Mouse (Mus musculus): ENCODE data around the gene Gbgt1. TPM values are rescaled to one million over a fixed set of nuclear protein-coding genes. Genes with fewer than 3 reads are reported as not detected.

Gene Gbgt1
- polyA plus RNA-seq (2015; fragmentation: Nextera tagmentation; extraction: Ambion mirVana): 3.7 and 4.0 TPM in 2 replicates

- peak within 1 kb of the TSS; percentile 20 for H3K4me2 ChIP-seq (replicated peaks)
- H3K4me3 ChIP-seq (replicated peaks): no peak within 1 kb of the TSS
- H3K36me3 ChIP-seq: no peaks in the 10 kb centered on the region
- 65% methylated on average over 5 of the region's 5 CpGs for WGBS
- peak within 1 kb of the TSS; percentile 75 for H3K27ac ChIP-seq
- H3K9me3 ChIP-seq: no peaks in the 10 kb centered on the region
- no peak within 1 kb of the TSS for H3K9ac ChIP-seq
- peak; percentile 47; the same call in 1 of the 2 replicates for ATAC-seq
- peaks cover 18% of the 10 kb centered on the region; the same call in 1 of the 2 replicates for H3K4me1 ChIP-seq (replicated peaks)
- no peaks in the 10 kb centered on the region for H3K27me3 ChIP-seq (replicated peaks)
Measured at GRCm38 (mm10) chr2:28496671-28497070, at the start of gene Gbgt1. Gbgt1 (plus strand) TSS chr2:28496891.

GRCm38 (mm10) chr2:28447315-28447670 lies 49.4 kb upstream of the Gbgt1 start:
- H3K4me1 ChIP-seq (replicated peaks): peaks cover 15% of the 10 kb centered on the region; the same call in 1 of the 2 replicates
- H3K36me3 ChIP-seq: no peaks in the 10 kb centered on the region
- peak overlapping the region; percentile 73 for H3K4me3 ChIP-seq (replicated peaks)
- no peaks in the 10 kb centered on the region for H3K9me3 ChIP-seq
- peak overlapping the region; percentile 63 for H3K27ac ChIP-seq
- peak overlapping the region; percentile 98 for H3K4me2 ChIP-seq (replicated peaks)
- H3K27me3 ChIP-seq (replicated peaks): no peaks in the 10 kb centered on the region
- peak; percentile 55 for ATAC-seq
- H3K9ac ChIP-seq: peak overlapping the region; percentile 72
- WGBS: 6% methylated on average over 11 of the region's 11 CpGs

- Histone ChIP-seq H3K4me2 (replicated peaks) (no peak overlapping the region), H3K4me3 (replicated peaks) (no peak overlapping the region), H3K9me3 (no peaks in the 10 kb centered on the region), H3K9ac (no peak overlapping the region), H3K36me3 (no peaks in the 10 kb centered on the region), H3K27me3 (replicated peaks) (no peaks in the 10 kb centered on the region), H3K4me1 (replicated peaks) (peaks cover 11% of the 10 kb centered on the region; the same call in 1 of the 2 replicates), H3K27ac (no peak overlapping the region)
- ATAC-seq: no peak
- WGBS: 91% methylated on average over 11 of the region's 11 CpGs
Measured at GRCm38 (mm10) chr2:28451663-28452062, 45.0 kb upstream of the Gbgt1 start.

GRCm38 (mm10) chr2:28453539-28453938 lies 43.2 kb upstream of the Gbgt1 start:
- Histone ChIP-seq H3K27me3 (replicated peaks) (no peaks in the 10 kb centered on the region), H3K4me3 (replicated peaks) (no peak overlapping the region), H3K9me3 (no peaks in the 10 kb centered on the region), H3K4me1 (replicated peaks) (no peaks in the 10 kb centered on the region), H3K4me2 (replicated peaks) (no peak overlapping the region), H3K36me3 (no peaks in the 10 kb centered on the region), H3K27ac (no peak overlapping the region), H3K9ac (no peak overlapping the region)
- 90% methylated on average over 6 of the region's 6 CpGs for WGBS
- ATAC-seq: no peak

- no peak overlapping the region for H3K27ac ChIP-seq
- H3K4me3 ChIP-seq (replicated peaks): no peak overlapping the region
- no peaks in the 10 kb centered on the region for H3K36me3 ChIP-seq
- H3K27me3 ChIP-seq (replicated peaks): no peaks in the 10 kb centered on the region
- H3K9me3 ChIP-seq: no peaks in the 10 kb centered on the region
- ATAC-seq: no peak
- WGBS: 68% methylated on average over 1 of the region's 1 CpGs
- no peak overlapping the region for H3K4me2 ChIP-seq (replicated peaks)
- H3K9ac ChIP-seq: no peak overlapping the region
- H3K4me1 ChIP-seq (replicated peaks): no peaks in the 10 kb centered on the region
Measured at GRCm38 (mm10) chr2:28456616-28457015, 40.1 kb upstream of the Gbgt1 start.

- WGBS: 54% methylated on average over 3 of the region's 3 CpGs
- peaks cover 14% of the 10 kb centered on the region for H3K4me1 ChIP-seq (replicated peaks)
- H3K9ac ChIP-seq: no peak overlapping the region
- H3K9me3 ChIP-seq: no peaks in the 10 kb centered on the region
- no peaks in the 10 kb centered on the region for H3K27me3 ChIP-seq (replicated peaks)
- ATAC-seq: no peak
- no peak overlapping the region for H3K4me3 ChIP-seq (replicated peaks)
- no peak overlapping the region for H3K27ac ChIP-seq
- no peak overlapping the region for H3K4me2 ChIP-seq (replicated peaks)
- H3K36me3 ChIP-seq: peaks cover 2% of the 10 kb centered on the region
Measured at GRCm38 (mm10) chr2:28463919-28464318, 32.8 kb upstream of the Gbgt1 start.

- H3K4me3 ChIP-seq (replicated peaks): no peak overlapping the region
- no peak overlapping the region for H3K9ac ChIP-seq
- H3K27me3 ChIP-seq (replicated peaks): no peaks in the 10 kb centered on the region
- peaks cover 18% of the 10 kb centered on the region for H3K4me1 ChIP-seq (replicated peaks)
- no peak overlapping the region for H3K27ac ChIP-seq
- 81% methylated on average over 9 of the region's 9 CpGs for WGBS
- peaks cover 12% of the 10 kb centered on the region for H3K36me3 ChIP-seq
- no peak overlapping the region for H3K4me2 ChIP-seq (replicated peaks)
- H3K9me3 ChIP-seq: no peaks in the 10 kb centered on the region
- no peak for ATAC-seq
Measured at GRCm38 (mm10) chr2:28464919-28465318, 31.8 kb upstream of the Gbgt1 start.

- Histone ChIP-seq H3K9me3 (no peaks in the 10 kb centered on the region), H3K9ac (peak within 1 kb of the TSS; percentile 26; the same call in 1 of the 2 replicates), H3K27me3 (replicated peaks) (no peaks in the 10 kb centered on the region), H3K4me2 (replicated peaks) (peak within 1 kb of the TSS; percentile 70), H3K4me1 (replicated peaks) (peaks cover 18% of the 10 kb centered on the region), H3K4me3 (replicated peaks) (peak within 1 kb of the TSS; percentile 20), H3K36me3 (peaks cover 20% of the 10 kb centered on the region), H3K27ac (no peak within 1 kb of the TSS)
- WGBS: 5% methylated on average over 25 of the region's 25 CpGs
- peak; percentile 70 for ATAC-seq
Measured at GRCm38 (mm10) chr2:28465836-28466518, 30.7 kb upstream of the Gbgt1 start, which contains the start of gene 1700007K13Rik. 1700007K13Rik (minus strand) TSS chr2:28466332.

GRCm38 (mm10) chr2:28467860-28468485 lies 28.7 kb upstream of the Gbgt1 start, which contains the start of gene Mrps2:
Mrps2 (plus strand) TSS chr2:28468066.
- Histone ChIP-seq H3K4me2 (replicated peaks) (peak within 1 kb of the TSS; percentile 73), H3K4me3 (replicated peaks) (peak within 1 kb of the TSS; percentile 76), H3K27me3 (replicated peaks) (no peaks in the 10 kb centered on the region), H3K27ac (peak within 1 kb of the TSS; percentile 19; the same call in 1 of the 2 replicates), H3K9ac (peak within 1 kb of the TSS; percentile 89), H3K9me3 (no peaks in the 10 kb centered on the region), H3K4me1 (replicated peaks) (peaks cover 18% of the 10 kb centered on the region), H3K36me3 (peaks cover 35% of the 10 kb centered on the region)
- under 1% methylated on average over 52 of the region's 52 CpGs for WGBS
- peak; percentile 93 for ATAC-seq

- 0 out of 2 replicates have a peak, but pooled peaks cover 2% of the 10 kb centered on the region for H3K9me3 ChIP-seq
- ATAC-seq: no peak
- peaks cover 18% of the 10 kb centered on the region for H3K4me1 ChIP-seq (replicated peaks)
- 54% methylated on average over 18 of the region's 18 CpGs for WGBS
- peaks cover 35% of the 10 kb centered on the region for H3K36me3 ChIP-seq
- no peak overlapping the region for H3K27ac ChIP-seq
- H3K4me3 ChIP-seq (replicated peaks): peak overlapping the region; percentile 76
- H3K27me3 ChIP-seq (replicated peaks): no peaks in the 10 kb centered on the region
- peak overlapping the region; percentile 73 for H3K4me2 ChIP-seq (replicated peaks)
- H3K9ac ChIP-seq: peak overlapping the region; percentile 89
Measured at GRCm38 (mm10) chr2:28468486-28469225, 28.0 kb upstream of the Gbgt1 start.

- WGBS: 96% methylated on average over 14 of the region's 14 CpGs
- 0 out of 2 replicates have a peak, but pooled peaks cover 2% of the 10 kb centered on the region for H3K9me3 ChIP-seq
- H3K27me3 ChIP-seq (replicated peaks): no peaks in the 10 kb centered on the region
- peaks cover 35% of the 10 kb centered on the region for H3K36me3 ChIP-seq
- no peak for ATAC-seq
- peaks cover 18% of the 10 kb centered on the region for H3K4me1 ChIP-seq (replicated peaks)
- H3K4me3 ChIP-seq (replicated peaks): no peak overlapping the region
- H3K27ac ChIP-seq: no peak overlapping the region
- H3K4me2 ChIP-seq (replicated peaks): no peak overlapping the region
- H3K9ac ChIP-seq: no peak overlapping the region
Measured at GRCm38 (mm10) chr2:28469461-28469860, 27.2 kb upstream of the Gbgt1 start.

- no peak overlapping the region for H3K9ac ChIP-seq
- peaks cover 18% of the 10 kb centered on the region for H3K4me1 ChIP-seq (replicated peaks)
- H3K36me3 ChIP-seq: peaks cover 35% of the 10 kb centered on the region
- H3K27me3 ChIP-seq (replicated peaks): no peaks in the 10 kb centered on the region
- no peak overlapping the region for H3K4me2 ChIP-seq (replicated peaks)
- 0 out of 2 replicates have a peak, but pooled peaks cover 2% of the 10 kb centered on the region for H3K9me3 ChIP-seq
- H3K4me3 ChIP-seq (replicated peaks): no peak overlapping the region
- WGBS: 80% methylated on average over 2 of the region's 2 CpGs
- no peak for ATAC-seq
- no peak overlapping the region for H3K27ac ChIP-seq
Measured at GRCm38 (mm10) chr2:28470591-28470990, 26.1 kb upstream of the Gbgt1 start.
